Mouse (Mus musculus): ENCODE data around the gene Itga2b.

DNA sequence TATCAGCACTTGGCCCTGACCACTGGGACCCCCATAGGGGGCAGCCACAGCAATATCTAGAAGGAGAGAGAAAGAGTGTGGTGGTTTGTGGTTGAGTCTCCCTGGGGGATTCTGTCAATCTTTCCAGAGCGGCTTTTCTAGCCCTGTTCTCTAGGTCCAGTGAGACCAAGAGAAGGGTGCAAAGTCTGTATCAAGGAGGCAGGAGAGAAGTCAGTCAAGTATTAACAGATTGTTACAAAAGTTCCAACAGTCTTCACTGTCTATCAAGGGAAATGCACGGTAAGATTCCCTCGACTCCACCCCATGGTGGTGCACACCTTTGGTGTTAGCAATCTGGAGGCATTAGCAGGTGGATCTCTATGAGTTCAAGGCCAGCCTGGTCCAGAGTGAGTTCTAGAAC lies 8.2 kb downstream of the Itga2b start:
- TF ChIP-seq CTCF (IDR thresholded peaks at IDR 0.05; ENCODE audit: low read depth): no peak
- no peak for TF ChIP-seq EP300 (IDR thresholded peaks at IDR 0.05; ENCODE audit: low read depth)
